Mouse (Mus musculus) inflammation-experienced regulatory T-cells, adult 16 weeks (primary cell): Measurements from ENCODE around the gene Fam120b. TPM values are rescaled to one million over a fixed set of nuclear protein-coding genes. Genes with fewer than 3 reads are reported as not detected.

ENCODE experiments used
- polyA plus RNA-seq: library from polyadenylated mRNA; unstranded; fragments of 100-300 nt; shearing (Covaris generic); gene quantifications from one replicate; pipeline ENCODE4 v1.2.1, GENCODE M21; 2017

Gene Fam120b
- 65.5 TPM for polyA plus RNA-seq

GRCm38 (mm10) chr17:15395997-15396675, at the start of gene Fam120b:
Gene Fam120b, plus strand, starts transcription at chr17:15396202.

GRCm38 (mm10) chr17:15376494-15377181, 19.4 kb upstream of the Fam120b start, which contains the start of gene Dll1:
Gene Dll1, minus strand, starts transcription at chr17:15376872.

Other genes with a start within 250 kb of the Fam120b start
- gene Dll1, start 19.3 kb upstream of the Fam120b start, polyA plus RNA-seq = 0.43 TPM
- 273 TPM for gene Psmb1, start 103.5 kb downstream of the Fam120b start, polyA plus RNA-seq
- 60.0 TPM for gene Tbp, start 103.7 kb downstream of the Fam120b start, polyA plus RNA-seq
- gene Pdcd2, start 131.1 kb downstream of the Fam120b start, polyA plus RNA-seq = 31.6 TPM
- 9.8 TPM for gene Prdm9, start 168.2 kb downstream of the Fam120b start, polyA plus RNA-seq